Mouse (Mus musculus) right cerebral cortex, postnatal 10 days (tissue): ENCODE data around the gene Slc1a3.
A peak's percentile ranks its signal among the peaks of the same experiment; 100 is the strongest.

Source experiments
- DNase-seq, 2 experiments: peaks; one replicate each; pipeline ENCODE4 v3.0.0; 2021; ENCODE audit warnings: low spot score in 2 of 2

Slc1a3 gene

DNA sequence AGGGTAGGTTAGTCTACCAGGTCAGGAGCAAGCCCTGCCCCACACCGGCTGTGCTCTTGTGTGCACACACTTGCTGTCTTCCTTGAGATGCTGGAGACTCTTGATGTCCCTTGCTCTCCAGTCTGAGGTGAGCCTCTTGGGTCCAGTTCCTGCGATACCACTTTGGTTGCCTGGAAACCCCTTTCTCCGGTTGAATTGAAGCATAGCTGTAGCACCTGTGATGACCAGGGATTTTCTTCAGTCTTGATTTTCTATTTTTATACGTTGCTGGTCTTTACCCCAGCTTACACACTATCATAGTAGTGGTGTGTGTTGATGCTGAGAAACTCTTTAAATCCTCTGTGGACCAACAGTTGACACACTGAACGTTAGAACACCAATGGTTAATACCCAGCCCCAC lies 95.9 kb downstream of the Slc1a3 start:
- no peak for DNase-seq

DNA sequence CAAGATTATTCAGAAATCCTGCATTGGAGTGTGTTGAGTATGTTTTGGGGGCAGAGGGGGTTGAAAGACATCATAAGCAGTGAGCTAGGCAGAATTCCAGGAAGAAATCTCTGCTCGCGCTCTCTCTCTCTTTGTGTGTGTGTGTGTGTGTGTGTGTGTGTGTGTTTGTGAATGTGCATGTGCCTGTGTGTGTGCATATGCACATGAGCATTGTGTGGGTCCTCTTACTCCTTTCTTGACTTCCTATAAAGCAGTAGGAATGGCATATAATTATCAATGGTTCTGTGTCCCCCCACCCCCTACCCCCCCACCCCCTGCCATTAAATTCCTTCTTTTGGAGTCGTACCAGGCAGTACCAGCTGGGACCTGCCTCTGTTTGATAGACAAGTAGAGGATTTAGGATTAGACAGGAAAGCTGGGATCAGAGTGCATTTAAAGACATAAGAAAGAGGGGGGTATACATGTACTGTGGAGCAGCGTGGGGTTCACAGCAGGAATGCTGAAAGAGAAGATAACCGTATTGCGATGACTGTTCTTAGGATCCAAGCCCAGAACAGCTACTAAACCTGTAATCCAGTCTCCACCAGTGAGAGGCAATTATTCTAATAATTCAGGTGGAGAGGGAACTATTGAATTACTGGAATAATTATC lies 104.9 kb downstream of the Slc1a3 start:
- DNase-seq: no peak

DNA sequence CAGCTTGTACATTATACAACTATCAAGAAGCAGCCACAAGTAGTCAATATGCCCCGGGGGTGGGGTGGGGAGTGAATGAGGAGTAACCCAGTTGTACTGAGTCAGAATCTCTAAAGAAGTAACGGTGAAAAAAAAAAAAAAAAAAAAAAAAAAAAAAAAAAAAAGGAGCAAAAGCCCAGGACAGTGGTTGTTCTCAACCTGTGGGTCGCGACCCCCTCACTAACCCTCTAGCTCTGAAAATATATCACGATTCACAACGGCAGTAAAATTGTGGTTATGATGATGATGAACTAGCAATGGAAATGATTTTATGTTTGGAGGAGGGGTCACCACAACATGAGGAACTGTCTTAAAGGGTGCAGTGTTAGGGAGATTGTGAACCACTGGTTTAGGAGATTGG lies 108.2 kb downstream of the Slc1a3 start:
- DNase-seq: no peak

DNA sequence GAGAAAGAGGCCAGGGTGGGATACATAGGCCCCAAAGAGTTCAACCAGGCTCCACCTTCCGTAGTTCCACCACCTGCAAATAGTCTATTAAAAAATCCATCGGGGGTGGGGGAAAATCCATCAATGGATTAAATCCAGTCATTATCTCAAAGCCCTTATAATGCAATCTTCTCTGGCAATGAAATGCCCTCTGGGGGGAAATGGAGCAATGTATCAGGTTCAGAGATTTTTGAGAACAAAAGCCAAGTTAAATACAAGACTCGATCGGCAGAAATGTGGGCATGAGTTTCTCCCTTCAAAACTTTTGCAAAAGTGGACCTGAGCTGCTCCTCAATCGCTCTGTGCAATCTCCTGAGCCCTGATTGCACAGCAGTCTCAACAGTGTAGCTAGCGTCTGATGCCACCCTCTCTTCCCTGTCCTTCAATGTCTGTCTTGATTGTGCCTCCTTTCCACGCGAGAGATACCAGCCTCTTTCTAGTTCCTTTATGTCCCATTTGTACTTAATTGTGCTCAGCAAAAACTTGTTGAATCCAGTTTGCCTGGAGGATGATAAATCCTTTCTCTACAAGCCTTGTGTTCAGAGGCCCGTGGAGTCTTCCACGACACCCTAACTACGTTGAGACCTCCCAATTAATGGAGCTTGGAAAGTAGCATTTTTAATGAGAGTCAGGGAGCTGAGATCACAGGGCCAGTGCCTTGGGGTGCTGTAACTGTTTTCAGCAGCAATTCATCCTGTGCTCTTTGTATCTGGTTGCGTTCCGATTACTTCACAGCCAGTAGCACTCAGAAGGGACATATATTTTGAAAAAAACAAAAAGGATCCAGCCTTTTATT lies 109.0 kb downstream of the Slc1a3 start:
- no peak for DNase-seq

DNA sequence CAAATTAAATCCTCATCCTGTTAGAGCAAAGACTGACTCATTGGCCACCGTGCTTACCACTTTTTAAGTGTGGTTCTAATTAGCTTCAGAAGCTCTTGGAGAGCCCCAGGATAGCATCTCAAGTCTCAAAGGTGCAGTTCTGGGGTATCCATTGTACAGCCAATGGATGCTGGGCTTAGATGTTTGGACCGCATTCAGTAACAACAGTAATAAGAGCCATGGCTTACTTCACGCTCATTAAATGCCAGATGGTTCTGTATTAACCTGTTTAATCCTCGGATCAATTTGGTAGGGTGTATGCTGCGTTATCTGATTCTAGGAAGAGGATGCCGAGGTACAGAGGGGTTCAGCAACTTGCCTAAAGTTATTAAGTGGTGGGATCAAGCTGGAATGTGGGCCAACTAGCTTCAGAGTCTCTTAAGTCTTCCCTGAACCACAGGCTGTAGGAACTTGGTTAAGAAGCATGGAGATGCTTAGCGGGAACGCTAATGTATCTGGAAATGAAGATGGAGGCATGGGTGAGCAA lies 114.1 kb downstream of the Slc1a3 start:
- no peak for DNase-seq

DNA sequence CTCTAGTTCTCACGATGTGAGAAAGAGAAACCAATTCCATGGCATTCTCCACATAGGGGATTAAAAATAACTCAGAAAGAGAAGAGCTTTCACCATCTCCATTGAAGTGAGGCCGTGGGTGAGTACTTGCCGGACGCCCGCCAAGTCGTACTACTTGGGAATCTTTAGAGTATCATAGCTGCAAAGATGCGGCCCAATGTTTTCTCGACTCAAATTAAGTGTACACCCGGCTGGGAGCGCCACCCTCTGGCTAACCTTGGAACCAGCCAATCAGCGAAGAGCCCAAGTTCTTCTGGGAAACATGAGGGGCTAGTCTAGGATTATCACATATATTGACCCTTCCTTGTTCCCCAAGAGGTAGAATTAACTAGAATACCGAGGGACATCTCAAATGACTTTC lies 115.3 kb downstream of the Slc1a3 start:
- no peak for DNase-seq

DNA sequence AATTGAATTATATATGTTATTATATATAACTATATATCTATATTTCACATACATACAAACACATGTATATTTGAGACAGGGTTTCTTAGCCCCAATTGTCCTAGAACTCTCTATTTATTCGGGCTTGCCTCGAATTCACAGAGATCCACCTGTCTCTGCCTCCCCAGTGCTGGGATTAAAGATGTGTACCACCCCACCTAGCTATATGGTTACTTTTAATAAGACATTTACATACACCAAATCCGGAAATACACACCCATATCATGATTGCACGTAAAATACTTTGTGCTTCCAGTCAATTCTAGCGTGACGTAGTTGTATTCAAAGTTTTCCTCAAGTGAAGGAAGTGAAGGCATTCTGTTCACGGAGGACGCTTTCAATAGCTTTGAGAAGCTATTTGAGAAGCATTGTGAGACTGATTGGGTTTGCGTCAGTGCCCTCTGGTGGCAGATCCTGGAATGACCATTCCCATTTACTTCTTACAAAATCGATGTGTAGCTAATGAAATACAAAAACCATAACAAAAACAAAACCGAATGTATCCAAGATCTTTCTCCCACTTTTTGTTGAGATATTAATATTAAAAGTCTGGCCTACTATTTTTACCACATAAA lies 121.0 kb downstream of the Slc1a3 start:
- peak; percentile 71 to 79 for DNase-seq

DNA sequence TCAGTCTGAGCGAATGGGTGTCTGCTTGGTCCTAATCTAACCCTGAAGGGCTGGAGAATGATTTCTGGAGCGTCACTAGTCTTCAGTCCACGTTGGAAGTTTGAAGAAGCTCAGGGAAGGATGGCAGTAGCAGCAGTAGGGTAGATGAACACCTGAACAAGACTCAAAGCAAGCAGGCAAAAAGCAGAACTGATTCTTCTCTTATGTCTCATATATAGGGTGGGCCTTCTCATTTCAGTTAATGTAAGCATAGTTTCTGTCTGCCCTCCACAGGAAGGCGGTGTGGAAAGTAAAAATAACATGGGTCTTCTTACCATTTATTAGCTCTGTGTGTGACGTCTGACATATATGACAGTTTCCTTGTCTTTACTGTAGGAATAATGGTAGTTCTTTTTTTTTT lies 122.5 kb downstream of the Slc1a3 start:
- no peak for DNase-seq

DNA sequence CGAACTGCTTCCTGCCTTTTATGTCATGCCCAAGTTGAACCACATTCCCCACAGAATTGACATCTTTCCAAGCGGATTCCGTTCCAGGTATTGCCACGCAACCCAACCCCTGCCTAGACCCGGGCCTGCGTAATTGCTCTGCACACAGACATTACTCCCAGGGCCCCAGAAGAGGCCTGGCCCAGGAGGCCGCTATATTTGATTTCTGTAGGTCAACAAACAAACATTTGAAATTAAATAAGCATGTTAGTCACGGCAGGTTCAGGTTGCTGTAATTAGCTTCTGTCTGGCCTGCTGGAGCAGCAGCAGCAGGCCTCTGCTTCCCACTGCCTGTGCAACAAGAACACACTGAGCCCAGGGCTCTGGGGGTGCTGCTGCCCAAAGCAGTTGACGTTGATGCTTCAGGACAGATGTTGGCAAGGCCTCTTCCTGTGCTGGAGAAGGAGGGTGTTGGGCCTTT lies 123.7 kb downstream of the Slc1a3 start:
- no peak for DNase-seq
